Mouse (Mus musculus): ENCODE measurements around the gene Sccpdh. TPM values are rescaled to one million over a fixed set of nuclear protein-coding genes. Genes with fewer than 3 reads are reported as not detected.
"Not testable (repeated sequence)": the region's sequence is repeated elsewhere in the genome, so short reads cannot be mapped to it uniquely, and the experiment has no call there.

The Sccpdh gene
- total RNA-seq, 2 experiments from 2014 or later = 57.7 to 57.8 TPM

- DNase-seq = no peak
These were observed 977 bp downstream of the Sccpdh start for GRCm38 (mm10) chr1:179668836-179669537.

DNA sequence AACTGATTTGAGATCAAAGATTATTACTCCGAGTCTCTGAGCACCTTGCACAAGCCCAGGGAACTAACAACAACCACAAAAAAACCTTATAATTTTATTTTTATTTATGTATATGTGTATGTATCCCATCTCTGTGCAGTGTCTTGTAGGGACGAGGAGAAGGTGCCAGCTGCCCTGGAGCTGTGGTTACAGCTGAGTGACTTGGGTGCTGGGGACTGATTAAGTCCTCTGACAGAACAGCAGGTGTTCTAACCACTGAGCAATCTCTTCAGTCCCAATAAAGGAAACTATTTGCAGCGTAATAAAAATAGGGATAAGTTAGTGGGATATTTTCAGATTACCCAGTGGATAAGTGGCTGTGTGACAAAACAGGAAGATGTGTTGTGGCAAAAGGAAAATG is 6.3 kb downstream of the Sccpdh start:
- no peak for DNase-seq

DNA sequence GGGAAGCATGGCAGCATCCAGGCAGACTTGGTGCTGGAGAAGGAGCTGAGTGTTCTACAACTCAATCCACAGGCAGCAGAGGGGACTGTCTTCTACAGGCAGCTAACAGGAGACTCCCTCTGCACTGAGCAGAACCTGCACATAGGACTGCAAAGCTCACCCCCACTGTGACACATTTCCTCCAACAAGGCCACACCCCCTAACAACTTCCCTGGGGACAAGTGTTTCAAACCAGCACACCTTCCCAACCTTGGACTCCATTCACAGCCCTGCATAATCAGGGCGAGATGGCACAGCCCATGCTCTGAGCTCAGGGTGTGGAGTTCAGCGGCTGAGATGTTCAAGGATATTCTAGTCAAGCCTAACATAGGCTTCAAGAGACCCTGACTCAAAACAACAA is 9.0 kb downstream of the Sccpdh start:
- DNase-seq = no peak

DNA sequence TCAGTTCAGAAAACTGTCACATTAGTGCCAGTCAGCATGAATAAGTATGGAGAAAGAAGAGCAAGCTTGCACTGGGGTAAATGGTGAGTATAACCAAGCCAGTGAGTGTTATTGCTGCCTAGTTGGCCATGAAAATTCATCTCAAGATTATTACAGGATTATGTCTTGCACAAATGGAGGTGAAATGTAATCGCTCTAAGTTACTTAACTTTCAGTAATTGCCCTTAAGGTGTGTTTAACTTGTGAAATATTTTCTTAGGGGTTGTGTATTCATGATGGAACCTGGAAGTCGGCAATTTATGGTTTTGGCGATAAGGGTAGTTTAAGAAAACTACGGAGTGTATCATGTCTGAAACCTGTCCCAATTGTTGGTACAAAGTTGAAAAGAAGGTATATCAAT is 11.3 kb downstream of the Sccpdh start:
- no peak for DNase-seq

GRCm38 (mm10) chr1:179682753-179683152 is 14.7 kb downstream of the Sccpdh start:
- DNase-seq = not testable (repeated sequence)

GRCm38 (mm10) chr1:179686348-179686747 is 18.3 kb downstream of the Sccpdh start:
- DNase-seq = no peak

DNA sequence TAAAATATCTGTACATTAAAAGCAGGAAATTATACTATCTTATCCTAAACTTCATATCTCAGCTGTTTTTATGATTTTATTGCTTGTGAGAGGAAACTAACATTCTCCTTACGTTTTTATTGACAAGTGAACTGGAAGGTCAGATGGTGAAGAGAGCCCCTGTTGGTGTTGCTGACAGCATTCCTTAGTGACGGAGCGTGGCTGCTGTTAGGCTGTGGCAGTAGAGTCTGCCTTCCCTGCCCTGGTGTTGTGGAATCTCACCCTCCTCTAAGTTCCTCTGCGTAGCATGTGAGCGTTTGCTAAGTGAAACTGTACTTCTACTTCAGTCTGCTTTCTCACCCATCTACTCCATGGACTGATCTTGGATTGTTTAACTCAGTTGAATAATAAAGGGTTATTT is 18.8 kb downstream of the Sccpdh start:
- DNase-seq = no peak

DNA sequence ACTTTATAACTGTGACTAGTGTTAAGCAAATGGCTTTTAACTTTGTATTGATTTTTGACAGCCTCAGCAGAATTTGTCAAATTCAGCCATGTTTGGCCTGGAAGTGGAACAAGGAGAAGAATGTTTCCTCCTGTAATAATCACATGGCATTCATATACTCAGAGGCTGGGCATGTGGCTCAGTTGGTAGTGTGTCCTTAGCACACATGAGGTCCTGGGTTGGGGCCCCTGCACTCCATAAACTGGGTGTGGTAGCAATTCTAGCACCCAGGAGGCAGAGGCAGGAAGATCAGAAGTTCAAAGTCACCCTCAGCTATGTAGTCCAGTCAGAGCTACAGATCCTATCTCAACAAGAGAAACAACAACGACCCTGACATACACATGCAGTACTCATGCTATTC is 19.3 kb downstream of the Sccpdh start:
- no peak for DNase-seq

DNA sequence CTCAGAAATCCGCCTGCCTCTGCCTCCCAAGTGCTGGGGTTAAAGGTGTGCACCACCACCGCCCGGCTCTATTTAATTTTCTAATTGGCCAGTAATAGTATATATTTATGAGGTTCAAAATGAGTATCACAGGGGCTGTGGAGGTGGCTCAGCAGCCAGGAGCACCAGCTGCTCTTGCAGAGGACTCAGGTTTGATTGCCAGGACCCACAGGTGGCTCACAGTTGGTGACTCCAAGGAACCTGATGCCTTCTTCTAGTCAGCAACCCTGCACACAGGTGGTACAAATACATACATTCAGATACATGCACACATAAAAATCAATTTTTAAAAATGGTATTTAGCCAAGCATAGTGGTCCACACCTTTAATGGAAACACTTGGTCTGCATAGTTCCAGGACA is 20.0 kb downstream of the Sccpdh start:
- no peak for DNase-seq

DNA sequence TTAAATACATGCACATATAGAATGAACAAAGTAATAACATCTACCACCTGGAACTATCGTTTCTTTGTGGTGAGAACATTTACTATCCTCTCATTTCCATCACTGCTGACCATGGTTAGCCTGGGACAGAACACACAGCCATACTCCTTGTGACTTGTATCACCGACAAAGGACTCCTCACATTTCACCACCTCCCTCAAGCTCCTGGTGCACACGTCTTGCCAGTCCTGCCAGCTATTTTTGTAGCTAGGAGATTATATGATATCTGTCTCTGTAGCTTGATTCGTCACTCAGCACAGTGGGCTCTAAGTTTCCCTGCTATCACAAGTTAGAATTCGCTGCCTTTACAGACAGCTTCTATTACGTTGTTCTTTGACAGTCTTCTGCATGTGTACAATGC is 20.4 kb downstream of the Sccpdh start:
- DNase-seq = no peak

DNA sequence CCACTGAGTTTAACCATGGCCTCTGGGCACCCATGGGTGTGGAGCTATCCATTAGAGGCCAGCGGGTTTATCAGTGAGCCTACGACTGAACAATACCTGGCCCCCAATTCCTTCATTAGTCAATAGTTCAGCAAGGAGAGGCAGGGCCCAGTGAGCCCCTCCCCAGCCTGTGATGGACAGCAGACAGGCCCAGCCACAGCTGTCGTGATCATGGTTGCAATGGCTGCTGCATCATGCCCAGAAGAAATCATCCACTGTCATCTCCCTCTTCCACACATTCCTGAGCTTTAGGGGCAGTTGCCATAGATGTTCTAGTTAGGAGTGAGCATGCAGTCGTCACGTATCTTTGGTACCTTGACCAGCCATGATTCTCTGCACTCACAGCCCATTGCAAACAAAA is 20.9 kb downstream of the Sccpdh start:
- DNase-seq = no peak

GRCm38 (mm10) chr1:179689479-179689878 is 21.5 kb downstream of the Sccpdh start:
- DNase-seq = no peak

DNA sequence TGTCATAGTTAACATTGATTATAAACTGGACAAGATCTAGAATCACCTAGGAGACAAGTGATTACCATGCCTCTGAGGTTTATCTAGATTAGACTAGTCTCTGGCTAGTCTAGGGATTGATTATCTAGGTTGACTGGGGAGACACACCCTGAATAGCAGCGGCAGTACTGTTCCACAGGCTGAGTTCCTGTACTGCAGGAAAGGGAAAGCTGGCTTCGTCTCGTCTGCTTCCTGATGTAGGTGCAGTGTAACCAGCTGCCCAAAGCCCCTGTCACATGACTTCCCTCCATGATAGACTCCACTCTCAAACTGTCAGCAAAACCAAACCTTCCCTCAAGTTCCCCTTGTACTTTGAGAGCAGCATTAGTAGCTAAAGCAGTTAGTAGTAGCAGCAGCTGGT is 36.1 kb downstream of the Sccpdh start:
- DNase-seq = no peak

- peak; percentile 51 to 54 for DNase-seq
These were observed 37.1 kb downstream of the Sccpdh start for GRCm38 (mm10) chr1:179705154-179705553.

DNA sequence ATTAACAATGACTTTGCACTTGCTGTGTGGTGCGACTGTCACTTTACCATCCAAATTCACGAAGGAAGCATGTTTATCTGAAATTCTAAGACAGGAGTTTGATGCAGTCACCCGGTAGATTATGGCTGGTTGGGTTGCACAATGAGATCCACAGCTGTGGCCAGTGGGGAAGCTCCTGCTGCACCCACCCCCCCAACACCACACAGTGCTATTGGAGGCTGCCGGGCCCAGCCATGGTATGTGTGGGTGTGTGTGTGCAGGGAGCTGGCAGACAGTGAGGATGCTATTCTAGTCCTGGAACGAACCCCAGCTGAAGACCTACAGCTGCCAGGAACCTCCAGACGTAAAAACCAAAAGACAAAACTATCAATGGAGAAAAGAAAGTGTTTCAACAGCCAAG is 41.4 kb downstream of the Sccpdh start:
- DNase-seq = peak; percentile 72 to 76

DNA sequence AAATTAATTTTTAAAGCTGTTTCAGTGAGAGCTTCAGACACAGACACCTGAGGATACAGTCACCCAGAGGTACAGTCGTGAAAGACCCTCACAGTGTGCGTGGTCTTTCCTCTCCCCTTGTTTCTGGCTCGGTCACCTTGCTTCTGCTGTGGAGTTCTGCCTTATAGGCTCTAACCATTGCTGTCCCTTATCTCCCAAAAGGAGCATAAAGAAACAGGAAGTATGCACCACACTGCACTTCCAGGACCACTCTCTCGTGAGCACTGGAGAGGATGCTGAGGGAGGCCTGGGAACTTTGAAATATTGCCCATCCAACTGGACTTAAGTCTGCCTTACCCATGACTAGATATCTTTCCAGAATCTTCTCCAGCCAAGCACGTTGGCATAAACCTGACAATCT is 42.7 kb downstream of the Sccpdh start:
- no peak for DNase-seq

DNA sequence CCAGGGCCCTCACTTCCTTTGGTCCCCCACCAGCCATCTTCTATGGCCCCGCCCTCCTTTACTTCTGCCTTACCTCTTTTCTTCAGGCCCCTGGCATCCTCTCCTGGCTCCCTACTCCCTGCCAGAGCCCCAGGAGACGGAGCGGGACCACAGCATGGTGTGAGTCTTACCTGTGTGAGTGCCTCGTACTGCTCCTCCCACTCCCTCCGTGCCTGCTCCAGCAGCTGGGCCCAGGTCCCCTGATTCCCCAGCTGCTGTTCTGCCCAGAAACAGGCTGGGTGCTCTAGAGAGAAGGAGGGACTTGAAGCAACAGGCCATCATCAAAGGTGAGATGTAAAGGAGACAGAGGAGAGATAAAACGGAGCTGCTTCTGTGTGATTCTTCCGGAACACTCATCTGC is 44.6 kb downstream of the Sccpdh start:
- no peak for DNase-seq

GRCm38 (mm10) chr1:179713367-179713766 is 45.4 kb downstream of the Sccpdh start:
- DNase-seq = no peak

DNA sequence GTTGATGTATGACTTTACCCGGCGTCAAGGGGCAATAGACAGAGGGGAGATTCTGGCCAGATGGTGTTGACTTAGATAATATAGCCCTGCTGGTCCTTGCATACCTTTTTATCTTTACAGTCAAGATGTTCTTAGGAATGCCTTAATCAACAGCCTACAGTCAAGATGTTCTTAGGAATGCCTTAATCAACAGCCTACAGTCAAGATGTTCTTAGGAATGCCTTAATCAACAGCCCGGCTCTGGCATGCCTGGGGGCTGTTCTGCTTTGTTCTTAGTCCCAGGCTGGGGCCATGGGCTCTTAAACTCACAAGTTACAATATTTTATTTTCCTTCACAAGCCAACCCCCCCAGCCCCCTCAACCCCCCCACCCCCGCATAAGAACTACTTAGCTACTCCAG is 47.3 kb downstream of the Sccpdh start:
- DNase-seq = not testable (repeated sequence)

GRCm38 (mm10) chr1:179715786-179716185 is 47.8 kb downstream of the Sccpdh start:
- DNase-seq = no peak

- no peak for DNase-seq
These were observed 54.9 kb downstream of the Sccpdh start for GRCm38 (mm10) chr1:179722811-179723469.

DNA sequence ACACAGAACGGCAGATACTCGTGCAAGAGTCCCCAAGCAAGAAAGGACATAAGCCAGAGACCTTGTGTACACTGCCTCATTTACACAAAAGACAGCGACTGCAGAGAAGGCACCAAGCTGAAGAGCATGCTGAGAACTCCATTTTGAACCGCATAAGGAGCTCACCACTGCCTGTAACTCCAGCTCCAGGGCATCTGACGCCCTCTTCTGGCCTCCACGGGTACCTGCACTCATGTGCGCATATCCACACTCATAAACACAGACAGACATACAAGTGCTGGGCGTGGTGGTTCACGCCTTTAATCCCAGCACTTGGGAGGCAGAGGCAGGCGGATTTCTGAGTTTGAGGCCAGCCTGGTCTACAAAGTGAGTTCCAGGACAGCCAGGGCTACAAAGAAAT is 60.7 kb downstream of the Sccpdh start:
- no peak for DNase-seq

DNA sequence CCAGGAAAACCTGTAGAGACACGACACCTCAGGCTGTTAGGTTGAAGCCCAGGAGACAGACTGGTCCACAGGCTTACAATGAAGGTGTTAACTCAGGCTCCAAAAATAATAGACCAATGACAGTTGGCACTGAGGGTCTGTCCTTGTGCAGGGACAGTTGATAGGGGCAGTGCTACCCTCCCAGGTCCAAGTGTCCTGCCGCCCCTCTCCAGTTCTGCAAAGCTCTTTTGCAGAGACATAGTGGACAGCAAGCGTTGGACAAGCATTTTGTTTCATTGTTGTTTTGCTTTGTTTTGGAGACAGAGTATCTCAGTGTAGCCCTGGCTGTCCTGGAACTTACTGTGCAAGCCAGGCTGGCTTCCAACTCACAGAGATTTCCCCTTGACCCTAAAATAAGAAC is 63.4 kb downstream of the Sccpdh start:
- DNase-seq = no peak

Data from layer of hippocampus, postnatal 36 days (tissue).